Mouse (Mus musculus) fat pad, adult 2 months (tissue): ENCODE data around the gene Efcab3.
A peak's percentile ranks its signal among the peaks of the same experiment; 100 is the strongest.
"Not testable (repeated sequence)": the region's sequence is repeated elsewhere in the genome, so short reads cannot be mapped to it uniquely, and the experiment has no call there.

Source experiments
- DNase-seq: peaks from one replicate; pipeline ENCODE4 v3.0.0-alpha.2; 2011; ENCODE audit warnings: low read depth, low spot score; ENCODE audit errors: extremely low read depth

Gene Efcab3

GRCm38 (mm10) chr11:105063292-105063691 lies at the start of gene Efcab3:
Gene Efcab3 (plus strand): TSS chr11:105063592.
- DNase-seq = no peak

GRCm38 (mm10) chr11:105021071-105021470 lies 42.3 kb upstream of the Efcab3 start:
- DNase-seq = no peak

- no peak for DNase-seq
These were observed 34.5 kb upstream of the Efcab3 start for GRCm38 (mm10) chr11:105028744-105029348.

GRCm38 (mm10) chr11:105029525-105029924 lies 33.9 kb upstream of the Efcab3 start:
- DNase-seq = no peak

GRCm38 (mm10) chr11:105030229-105030628 lies 33.2 kb upstream of the Efcab3 start:
- DNase-seq = no peak

GRCm38 (mm10) chr11:105031103-105031502 lies 32.3 kb upstream of the Efcab3 start:
- no peak for DNase-seq

GRCm38 (mm10) chr11:105035081-105035480 lies 28.3 kb upstream of the Efcab3 start:
- DNase-seq = no peak

GRCm38 (mm10) chr11:105112448-105112847 lies 49.1 kb downstream of the Efcab3 start:
- DNase-seq = not testable (repeated sequence)

GRCm38 (mm10) chr11:105117814-105118213 lies 54.4 kb downstream of the Efcab3 start:
- no peak for DNase-seq

GRCm38 (mm10) chr11:105120551-105121061 lies 57.2 kb downstream of the Efcab3 start:
- DNase-seq = no peak

GRCm38 (mm10) chr11:105121792-105122191 lies 58.4 kb downstream of the Efcab3 start:
- DNase-seq = not testable (repeated sequence)

- DNase-seq = no peak
These were observed 60.6 kb downstream of the Efcab3 start for GRCm38 (mm10) chr11:105123986-105124385.

GRCm38 (mm10) chr11:105125735-105126519 lies 62.5 kb downstream of the Efcab3 start, which contains the start of gene Mettl2:
Gene Mettl2 (plus strand): TSS chr11:105126425.
- peak; percentile 10 for DNase-seq

GRCm38 (mm10) chr11:105126520-105127029 lies 63.2 kb downstream of the Efcab3 start:
- no peak for DNase-seq

- no peak for DNase-seq
These were observed 72.3 kb downstream of the Efcab3 start for GRCm38 (mm10) chr11:105135692-105136091.

GRCm38 (mm10) chr11:105137255-105137654 lies 73.9 kb downstream of the Efcab3 start:
- not testable (repeated sequence) for DNase-seq

- DNase-seq = not testable (repeated sequence)
These were observed 77.1 kb downstream of the Efcab3 start for GRCm38 (mm10) chr11:105140512-105140911.

- no peak for DNase-seq
These were observed 77.7 kb downstream of the Efcab3 start for GRCm38 (mm10) chr11:105141115-105141514.

GRCm38 (mm10) chr11:105143564-105143963 lies 80.2 kb downstream of the Efcab3 start:
- DNase-seq = no peak

GRCm38 (mm10) chr11:105144084-105144483 lies 80.7 kb downstream of the Efcab3 start:
- no peak for DNase-seq

- no peak for DNase-seq
These were observed 81.3 kb downstream of the Efcab3 start for GRCm38 (mm10) chr11:105144508-105145210.
